Mouse (Mus musculus) neural tube, postnatal 0 days (tissue): ENCODE results near the gene Gm45337. TPM values are rescaled to one million over a fixed set of nuclear protein-coding genes. Genes with fewer than 3 reads are reported as not detected.

Experiments used
- polyA plus RNA-seq: library from polyadenylated mRNA; unstranded; fragments of >200 nt; fragmentation: Nextera tagmentation; extraction: Ambion mirVana; gene quantifications from 2 replicates; pipeline ENCODE4 v1.2.1, GENCODE M21; 2015

The Gm45337 gene
- not detected in 2 replicates for polyA plus RNA-seq

GRCm38 (mm10) chr7:142144507-142144906 is at the start of gene Gm45337:
Gene Gm45337, minus strand, starts transcription at chr7:142144607.

DNA sequence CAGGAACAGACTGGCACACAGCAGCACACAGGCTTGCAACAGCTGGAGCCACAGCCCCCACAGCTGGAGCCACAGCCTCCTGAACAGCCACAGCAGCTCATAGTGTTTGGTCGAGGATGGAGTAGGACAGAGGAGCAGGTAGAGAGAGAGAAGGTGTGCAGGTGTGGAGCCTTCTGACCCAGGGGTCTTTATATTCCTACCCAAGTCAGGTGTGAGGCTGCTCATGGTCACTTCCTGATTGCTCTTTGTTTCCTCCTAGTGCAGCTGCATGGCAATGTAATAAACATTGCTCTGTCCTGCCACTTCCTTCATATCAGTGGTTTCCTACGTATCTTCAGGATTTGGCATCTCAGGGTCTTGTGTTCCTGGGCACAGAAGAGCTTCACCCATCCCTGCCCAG is 45.9 kb upstream of the Gm45337 start, which contains the start of gene Gm10153:
Gene Gm10153 (minus strand): TSS at position 101 of the 400 bp plus-strand sequence.

DNA sequence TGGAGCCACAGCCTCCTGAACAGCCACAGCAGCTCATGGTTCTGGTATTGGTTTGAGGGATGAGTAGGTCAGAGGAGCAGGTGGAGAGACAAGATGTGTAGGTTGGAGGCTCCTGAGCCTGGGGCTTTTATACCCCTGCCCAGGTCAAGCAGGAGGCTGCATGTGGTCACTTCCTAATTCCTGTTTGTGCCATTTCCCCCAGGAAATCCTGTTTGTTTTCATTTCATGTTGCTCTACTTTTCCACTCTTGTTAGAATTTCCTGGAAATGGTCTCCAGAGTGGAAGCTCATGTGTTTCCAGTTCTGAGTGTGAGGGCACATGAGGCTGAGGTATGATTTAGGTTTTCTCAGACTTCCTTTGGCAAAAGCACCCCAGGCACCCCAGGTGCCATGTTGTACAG is 31.5 kb upstream of the Gm45337 start, which contains the start of gene Krtap5-2:
Gene Krtap5-2 (minus strand): TSS at position 101 of the 400 bp plus-strand sequence.

DNA sequence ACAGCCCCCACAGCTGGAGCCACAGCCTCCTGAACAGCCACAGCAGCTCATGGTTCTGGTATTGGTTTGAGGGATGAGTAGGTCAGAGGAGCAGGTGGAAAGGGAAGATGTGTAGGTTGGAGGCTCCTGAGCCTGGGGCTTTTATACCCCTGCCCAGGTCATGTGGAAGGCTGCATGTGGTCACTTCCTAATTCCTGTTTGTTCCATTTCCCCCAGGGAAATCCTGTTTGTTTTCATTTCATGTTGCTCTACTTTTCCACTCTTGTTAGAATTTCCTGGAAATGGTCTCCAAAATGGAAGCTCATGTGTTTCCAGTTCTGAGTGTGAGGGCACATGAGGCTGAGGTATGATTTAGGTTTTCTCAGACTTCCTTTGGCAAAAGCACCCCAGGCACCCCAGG is 21.2 kb upstream of the Gm45337 start, which contains the start of gene Gm4553:
Gene Gm4553 (minus strand): TSS at position 101 of the 400 bp plus-strand sequence.

GRCm38 (mm10) chr7:142157013-142157412 is 12.6 kb upstream of the Gm45337 start, which contains the start of gene Gm29735:
Gene Gm29735, minus strand, starts transcription at chr7:142157113.

GRCm38 (mm10) chr7:142135934-142136333 is 8.5 kb downstream of the Gm45337 start, which contains the start of gene Gm39115:
Gene Gm39115, minus strand, starts transcription at chr7:142136034.

DNA sequence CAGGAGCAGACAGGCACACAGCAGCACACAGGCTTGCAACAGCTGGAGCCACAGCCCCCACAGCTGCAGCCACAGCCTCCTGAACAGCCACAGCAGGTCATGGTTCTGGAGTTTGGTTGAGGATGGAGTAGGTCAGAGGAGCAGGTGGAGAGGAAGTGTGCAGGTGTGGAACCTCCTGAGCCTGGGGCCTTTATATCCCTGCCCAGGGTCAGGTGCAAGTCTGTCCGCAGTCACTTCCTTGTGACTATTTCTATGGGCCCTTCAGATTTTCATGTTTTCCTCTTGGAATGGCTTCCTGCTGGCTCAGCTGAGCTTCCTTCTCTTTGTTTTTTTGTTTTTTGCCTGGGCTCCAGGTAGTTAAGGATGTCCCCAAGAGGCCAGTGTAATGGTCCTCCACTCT is 23.8 kb downstream of the Gm45337 start, which contains the start of gene Gm45618:
Gene Gm45618 (minus strand): TSS at position 101 of the 400 bp plus-strand sequence.

DNA sequence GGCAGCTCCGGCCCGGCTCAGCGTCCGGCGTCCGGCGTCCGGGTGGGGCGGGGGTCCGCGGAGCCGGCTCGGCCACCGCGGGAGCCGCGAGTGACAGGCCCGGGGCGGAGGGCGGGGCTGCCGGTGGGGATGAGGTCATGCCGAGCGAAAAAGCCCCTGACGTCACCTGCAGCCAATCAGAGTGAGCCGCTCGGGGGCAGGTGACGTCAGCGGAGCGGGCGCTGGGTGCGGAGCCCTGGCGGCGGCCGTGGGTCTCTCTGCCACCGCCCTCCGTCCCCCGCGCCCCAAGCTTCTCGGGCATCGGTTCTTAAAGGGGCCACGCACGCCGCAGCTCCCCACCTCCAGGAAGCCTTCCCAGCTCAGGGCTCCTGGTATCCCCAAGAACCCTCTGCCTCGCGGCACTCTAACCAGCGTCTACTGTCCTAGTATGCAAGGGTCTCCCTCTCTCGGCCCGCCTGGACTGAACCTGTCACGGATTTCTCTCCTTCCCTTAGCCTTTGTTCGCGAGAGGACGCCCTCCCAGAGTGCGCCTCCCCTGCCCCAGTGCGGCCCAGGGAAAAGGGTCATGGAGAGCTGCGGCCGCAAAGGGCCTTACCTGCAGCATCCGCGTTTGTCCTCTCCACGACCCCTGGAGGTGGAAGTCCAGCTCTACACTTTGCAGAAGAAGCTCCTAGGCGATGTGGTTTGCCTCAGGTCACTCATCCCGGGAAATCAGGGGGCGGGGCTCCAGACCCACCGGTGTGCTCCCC is 49.0 kb downstream of the Gm45337 start, which contains the start of gene Dusp8:
Gene Dusp8 (minus strand): TSS at position 661 of the 749 bp plus-strand sequence.

Other genes starting within 250 kb of the Gm45337 start
- 61.3 and 69.3 TPM in 2 replicates for gene Tollip, start 226.1 kb downstream of the Gm45337 start, polyA plus RNA-seq
- gene Brsk2, start 194.9 kb downstream of the Gm45337 start, polyA plus RNA-seq = 20.1 and 22.0 TPM in 2 replicates
- 42.3 and 44.3 TPM in 2 replicates for gene Mob2, start 83.5 kb downstream of the Gm45337 start, polyA plus RNA-seq
- 122 and 126 TPM in 2 replicates for gene Dusp8, start 48.8 kb downstream of the Gm45337 start, polyA plus RNA-seq
- gene Gm45618, start 23.9 kb downstream of the Gm45337 start, polyA plus RNA-seq = not detected in 2 replicates
- gene Gm39115, start 8.6 kb downstream of the Gm45337 start, polyA plus RNA-seq = not detected in 2 replicates
- gene Gm29735, start 12.5 kb upstream of the Gm45337 start, polyA plus RNA-seq = not detected in 2 replicates
- not detected in 2 replicates for gene Gm4553, start 21.1 kb upstream of the Gm45337 start, polyA plus RNA-seq
- not detected in 2 replicates for gene Krtap5-2, start 31.4 kb upstream of the Gm45337 start, polyA plus RNA-seq
- not detected in 2 replicates for gene Gm10153, start 45.8 kb upstream of the Gm45337 start, polyA plus RNA-seq
- not detected in 2 replicates for gene Krtap5-3, start 56.8 kb upstream of the Gm45337 start, polyA plus RNA-seq
- not detected in 2 replicates for gene Gm7579, start 67.3 kb upstream of the Gm45337 start, polyA plus RNA-seq
- not detected in 2 replicates for gene Krtap5-5, start 85.4 kb upstream of the Gm45337 start, polyA plus RNA-seq
- not detected in 2 replicates for gene Gm40460, start 96.5 kb upstream of the Gm45337 start, polyA plus RNA-seq
- gene Gm2431, start 113.7 kb upstream of the Gm45337 start, polyA plus RNA-seq = not detected in 2 replicates
- gene Gm4559, start 129.8 kb upstream of the Gm45337 start, polyA plus RNA-seq = not detected in 2 replicates
- gene Krtap5-1, start 152.5 kb upstream of the Gm45337 start, polyA plus RNA-seq = not detected in 2 replicates
- gene Krtap5-4, start 158.9 kb upstream of the Gm45337 start, polyA plus RNA-seq = not detected in 2 replicates
- gene Ifitm10, start 229.1 kb upstream of the Gm45337 start, polyA plus RNA-seq = 31.7 and 34.0 TPM in 2 replicates
- 1.2 TPM in 1 of 2 replicates, not detected in the other for gene Gm49369, start 238.1 kb upstream of the Gm45337 start, polyA plus RNA-seq
- gene Ctsd, start 243.4 kb upstream of the Gm45337 start, polyA plus RNA-seq = 389 and 402 TPM in 2 replicates